Mouse (Mus musculus): ENCODE data around the gene Fgb.

DNA sequence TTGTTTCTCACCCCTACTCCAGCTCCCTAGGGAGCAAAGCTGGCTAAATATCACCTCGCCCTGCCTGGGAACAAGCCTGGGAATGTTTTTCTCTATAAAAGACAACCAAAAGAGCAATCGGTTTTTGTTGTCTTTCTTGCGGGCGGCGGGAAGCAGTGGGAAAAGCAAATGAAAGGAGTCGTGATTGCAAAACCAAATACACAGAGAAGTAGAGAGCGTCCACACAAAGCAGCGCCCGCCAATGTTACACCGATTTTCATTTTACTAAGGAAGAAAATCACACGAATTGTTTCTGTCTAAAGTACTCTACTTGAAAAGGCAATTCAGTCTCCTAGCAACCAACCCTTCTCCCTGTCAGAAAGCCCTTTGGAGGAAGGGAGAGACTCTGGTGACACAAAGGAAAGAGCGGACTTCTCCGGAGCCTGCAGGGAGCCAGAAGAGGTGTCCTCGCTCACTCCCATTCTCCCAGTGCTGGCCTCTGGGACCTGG, 48.9 kb upstream of the Fgb start:
- TF ChIP-seq CTCF (IDR thresholded peaks at IDR 0.05; ENCODE audit: insufficient read depth, low read length) (no peak), POLR2A (IDR thresholded peaks at IDR 0.05; ENCODE audit: borderline replicate concordance, extremely low read depth, low read depth, low read length) (no peak)

Data from lung, adult 2 months (tissue).